Mouse (Mus musculus): ENCODE measurements around the gene Ppp1r15a. TPM values are rescaled to one million over a fixed set of nuclear protein-coding genes. Genes with fewer than 3 reads are reported as not detected.

The Ppp1r15a gene
- 19.9 and 20.3 TPM in 2 replicates for polyA plus RNA-seq (2012; rRNA removed)

- DNase-seq (ENCODE audit: extremely low spot score in 1 of 2, low spot score in 1 of 2), result peak; percentile 87 to 97
Observed at GRCm38 (mm10) chr7:45525809-45526473, at the start of gene Ppp1r15a, which contains the start of gene Plekha4. TSS of gene Ppp1r15a (minus strand) at chr7:45526268. TSS of gene Plekha4 (plus strand) at chr7:45526330.

GRCm38 (mm10) chr7:45574472-45575379, 48.7 kb upstream of the Ppp1r15a start:
- DNase-seq (ENCODE audit: extremely low spot score in 1 of 2, low spot score in 1 of 2), result no peak

GRCm38 (mm10) chr7:45573954-45574353, 47.9 kb upstream of the Ppp1r15a start:
- DNase-seq (ENCODE audit: extremely low spot score in 1 of 2, low spot score in 1 of 2), result no peak

GRCm38 (mm10) chr7:45571966-45572365, 45.9 kb upstream of the Ppp1r15a start:
- no peak for DNase-seq (ENCODE audit: extremely low spot score in 1 of 2, low spot score in 1 of 2)

GRCm38 (mm10) chr7:45570103-45570741, 44.2 kb upstream of the Ppp1r15a start, which contains the start of gene Bcat2:
TSS of gene Bcat2 (plus strand) at chr7:45570153.
- peak in 1 of 2 experiments; percentile 66 for DNase-seq (ENCODE audit: extremely low spot score in 1 of 2, low spot score in 1 of 2)

- DNase-seq (ENCODE audit: extremely low spot score in 1 of 2, low spot score in 1 of 2), result no peak
Observed at GRCm38 (mm10) chr7:45568601-45569473, 42.8 kb upstream of the Ppp1r15a start.

- DNase-seq (ENCODE audit: extremely low spot score in 1 of 2, low spot score in 1 of 2), result peak; percentile 86 to 89
Observed at GRCm38 (mm10) chr7:45567780-45568516, 41.9 kb upstream of the Ppp1r15a start.

- DNase-seq (ENCODE audit: extremely low spot score in 1 of 2, low spot score in 1 of 2), result no peak
Observed at GRCm38 (mm10) chr7:45567112-45567779, 41.2 kb upstream of the Ppp1r15a start.

- no peak for DNase-seq (ENCODE audit: extremely low spot score in 1 of 2, low spot score in 1 of 2)
Observed at GRCm38 (mm10) chr7:45565446-45565845, 39.4 kb upstream of the Ppp1r15a start.

GRCm38 (mm10) chr7:45564811-45565210, 38.7 kb upstream of the Ppp1r15a start:
- no peak for DNase-seq (ENCODE audit: extremely low spot score in 1 of 2, low spot score in 1 of 2)

- no peak for DNase-seq (ENCODE audit: extremely low spot score in 1 of 2, low spot score in 1 of 2)
Observed at GRCm38 (mm10) chr7:45561624-45562520, 35.8 kb upstream of the Ppp1r15a start.

GRCm38 (mm10) chr7:45560843-45561623, 35.0 kb upstream of the Ppp1r15a start:
- DNase-seq (ENCODE audit: extremely low spot score in 1 of 2, low spot score in 1 of 2), result peak; percentile 37 to 93

GRCm38 (mm10) chr7:45560241-45560640, 34.2 kb upstream of the Ppp1r15a start:
- DNase-seq (ENCODE audit: extremely low spot score in 1 of 2, low spot score in 1 of 2), result no peak

GRCm38 (mm10) chr7:45558907-45559306, 32.8 kb upstream of the Ppp1r15a start:
- no peak for DNase-seq (ENCODE audit: extremely low spot score in 1 of 2, low spot score in 1 of 2)

GRCm38 (mm10) chr7:45555787-45556186, 29.7 kb upstream of the Ppp1r15a start:
- DNase-seq (ENCODE audit: extremely low spot score in 1 of 2, low spot score in 1 of 2), result peak; percentile 32 to 83

- DNase-seq (ENCODE audit: extremely low spot score in 1 of 2, low spot score in 1 of 2), result no peak
Observed at GRCm38 (mm10) chr7:45554744-45555143, 28.7 kb upstream of the Ppp1r15a start, which contains the start of gene Hsd17b14. TSS of gene Hsd17b14 (plus strand) at chr7:45554893.

GRCm38 (mm10) chr7:45553990-45554389, 27.9 kb upstream of the Ppp1r15a start:
- no peak for DNase-seq (ENCODE audit: extremely low spot score in 1 of 2, low spot score in 1 of 2)
